Mouse (Mus musculus) lung, postnatal 0 days (tissue): ENCODE results near the gene Ttn. TPM values are rescaled to one million over a fixed set of nuclear protein-coding genes. Genes with fewer than 3 reads are reported as not detected.

Source experiments
- ATAC-seq: fragments of 200-750 bp; cut with Nextera tagmentation; 2 replicates; pipeline ENCODE4 v1.8.0; 2017; ENCODE audit warnings: moderate library complexity
- DNase-seq: peaks from one replicate; pipeline ENCODE4 v3.0.0-alpha.2; 2016; ENCODE audit warnings: low spot score
- H3K27ac ChIP-seq: fragments of 300-500 bp; sonication (generic); 2 replicates; pipeline ENCODE4 v1.5.1; 2014; ENCODE audit warnings: antibody characterized with exemption, mild to moderate bottlenecking, low read length, mixed read lengths
- H3K27me3 ChIP-seq: fragments of 300-500 bp; sonication (generic); replicated peaks from 2 replicates; pipeline ENCODE4 v1.6.1; 2014; ENCODE audit warnings: low read length, mixed read lengths; ENCODE audit not compliant: insufficient read depth
- H3K36me3 ChIP-seq: fragments of 300-500 bp; sonication (generic); 2 replicates; pipeline ENCODE4 v1.6.1; 2014; ENCODE audit warnings: low read length, mixed read lengths; ENCODE audit not compliant: insufficient read depth
- H3K4me1 ChIP-seq: fragments of 300-500 bp; sonication (generic); 2 replicates; pipeline ENCODE4 v1.6.1; 2014; ENCODE audit warnings: antibody characterized with exemption, low read depth, low read length, mixed read lengths; ENCODE audit not compliant: insufficient read depth
- H3K4me2 ChIP-seq: fragments of 300-500 bp; sonication (generic); replicated peaks from 2 replicates; pipeline ENCODE4 v1.6.1; 2014; ENCODE audit warnings: low read depth, mild to moderate bottlenecking, low read length, moderate library complexity, mixed read lengths
- H3K4me3 ChIP-seq: fragments of 300-500 bp; sonication (generic); 2 replicates; pipeline ENCODE4 v1.5.1; 2014; ENCODE audit warnings: low read depth, low read length
- H3K9ac ChIP-seq: fragments of 300-500 bp; sonication (generic); replicated peaks from 2 replicates; pipeline ENCODE4 v1.6.1; 2014; ENCODE audit warnings: low read depth, mild to moderate bottlenecking
- H3K9me3 ChIP-seq: fragments of 300-500 bp; sonication (generic); 2 replicates; pipeline ENCODE4 v1.6.1; 2016; ENCODE audit warnings: low read length, mixed read lengths
- CTCF ChIP-seq: IDR thresholded peaks from 2 replicates; pipeline ENCODE4 v1.5.1; 2016; ENCODE audit warnings: antibody characterized with exemption, mild to moderate bottlenecking
- EP300 ChIP-seq: IDR thresholded peaks from 2 replicates; pipeline ENCODE4 v1.6.1; 2016; ENCODE audit warnings: antibody characterized with exemption, mild to moderate bottlenecking, control low read depth
- WGBS: fragments of 180-500 bp; shearing (Covaris S2); extraction: QIAGEN DNeasy Blood & Tissue Kit; methylation state at CpG from one replicate; pipeline ENCODE4 v1.1.7; 2014; 5-methylcytosine and 5-hydroxymethylcytosine counted together
- polyA plus RNA-seq: library from polyadenylated mRNA; unstranded; fragments of >200 nt; fragmentation: Nextera tagmentation; extraction: Ambion mirVana; gene quantifications from 2 replicates; pipeline ENCODE4 v1.2.1, GENCODE M21; 2015

The Ttn gene
- polyA plus RNA-seq, 1 experiment from 2014 or later: 5.5 TPM

DNA sequence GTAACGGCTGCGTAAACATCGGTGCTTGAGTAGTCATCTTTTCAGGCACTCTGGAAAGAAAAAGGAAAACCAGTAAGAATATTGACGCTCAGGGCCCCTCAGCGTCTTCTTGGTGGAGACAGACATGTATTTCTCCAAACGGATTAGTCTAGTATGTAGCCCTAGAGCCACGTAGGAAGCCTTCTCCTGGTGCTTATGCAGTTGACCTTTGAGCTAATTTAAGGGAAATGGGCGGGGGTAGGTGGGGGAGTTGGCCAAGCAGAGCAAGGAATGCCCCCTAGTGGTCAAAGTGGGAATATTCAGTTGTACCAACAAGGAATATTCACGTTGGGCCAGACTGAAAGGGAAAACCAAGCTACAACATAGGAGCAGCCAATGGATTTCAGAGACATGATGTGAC, 2.2 kb downstream of the Ttn start:
- Histone ChIP-seq H3K4me3 (no peak overlapping the region), H3K9ac (no peak overlapping the region), H3K4me1 (no peaks in the 10 kb centered on the region), H3K27ac (no peak overlapping the region), H3K9me3 (no peaks in the 10 kb centered on the region), H3K36me3 (no peaks in the 10 kb centered on the region), H3K4me2 (no peak overlapping the region), H3K27me3 (no peaks in the 10 kb centered on the region)
- TF ChIP-seq EP300: no peak
- peak; percentile 83 for TF ChIP-seq CTCF
- ATAC-seq: peak; percentile 46; the same call in 1 of the 2 replicates
- peak; percentile 76 for DNase-seq
- 43% methylated on average over 9 of the region's 9 CpGs for WGBS

DNA sequence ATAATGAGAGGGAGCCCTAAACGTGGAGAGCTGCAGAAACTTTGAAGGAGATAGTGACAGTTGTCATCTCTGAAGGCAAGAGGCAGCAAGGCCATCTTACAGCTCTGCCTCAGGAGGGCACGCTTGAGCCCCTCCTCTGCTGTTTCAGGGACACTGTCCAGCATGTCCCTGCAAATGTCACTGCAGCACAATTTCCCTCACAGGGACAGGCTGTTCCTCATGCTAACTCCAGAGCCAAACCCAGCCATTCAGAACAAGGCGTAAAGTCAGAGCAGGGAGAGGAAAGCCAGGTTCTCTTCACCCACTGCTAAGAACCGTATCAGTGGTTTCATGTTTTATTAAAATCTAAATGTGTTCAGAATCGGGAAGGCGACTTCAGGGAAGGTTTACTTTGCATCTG, 4.7 kb downstream of the Ttn start:
- Histone ChIP-seq H3K27ac (no peak overlapping the region), H3K9me3 (no peaks in the 10 kb centered on the region), H3K9ac (no peak overlapping the region), H3K27me3 (no peaks in the 10 kb centered on the region), H3K36me3 (no peaks in the 10 kb centered on the region), H3K4me1 (no peaks in the 10 kb centered on the region), H3K4me3 (no peak overlapping the region), H3K4me2 (no peak overlapping the region)
- no peak for TF ChIP-seq CTCF
- no peak for TF ChIP-seq EP300
- DNase-seq (no peak), ATAC-seq (no peak)
- WGBS: 66% methylated on average over 6 of the region's 6 CpGs

DNA sequence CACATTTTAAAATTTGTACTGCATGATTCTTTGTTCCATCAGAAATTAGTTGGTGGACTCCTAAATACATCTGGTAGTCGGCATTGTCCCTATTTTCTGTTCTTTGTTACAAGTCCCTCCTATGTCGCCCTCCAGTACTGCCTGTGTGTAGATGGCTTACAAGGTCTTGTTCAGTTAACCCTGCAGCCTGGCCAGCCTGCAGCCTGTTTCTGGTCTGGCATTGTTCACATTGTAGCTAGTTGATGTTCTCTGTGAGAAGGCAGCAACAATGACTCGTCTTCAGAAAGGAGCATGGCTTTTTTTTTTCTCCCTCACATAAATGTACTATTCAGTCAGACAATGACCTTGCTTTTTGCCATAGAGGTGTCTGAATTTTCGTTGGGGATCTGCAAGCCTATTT, 10.3 kb downstream of the Ttn start:
- Histone ChIP-seq H3K27me3 (no peaks in the 10 kb centered on the region), H3K4me1 (no peaks in the 10 kb centered on the region), H3K27ac (no peak overlapping the region), H3K36me3 (no peaks in the 10 kb centered on the region), H3K9me3 (no peaks in the 10 kb centered on the region), H3K9ac (no peak overlapping the region), H3K4me2 (no peak overlapping the region), H3K4me3 (no peak overlapping the region)
- DNase-seq (no peak), ATAC-seq (no peak)
- 60% methylated on average over 4 of the region's 4 CpGs for whole genome bisulfite sequencing
- TF ChIP-seq EP300: no peak
- no peak for TF ChIP-seq CTCF

DNA sequence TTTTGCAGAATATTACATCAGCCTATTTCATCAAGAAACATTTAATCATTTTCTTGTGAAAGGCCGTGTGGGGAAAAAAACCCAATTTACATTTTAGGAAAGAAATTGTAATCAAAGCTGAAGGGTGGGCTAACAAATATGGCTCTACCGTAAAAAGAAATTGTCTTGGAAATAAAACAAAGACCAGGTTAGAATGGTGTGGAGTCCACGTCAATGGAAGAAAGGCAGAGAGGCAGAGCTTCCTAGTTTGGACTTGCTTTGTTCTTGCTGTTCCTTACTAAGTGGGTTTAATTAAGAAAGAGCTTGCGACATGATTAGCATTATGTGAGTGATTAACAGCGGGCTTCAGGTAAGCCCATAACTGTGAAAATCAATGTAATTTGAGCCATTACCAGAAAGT, 11.3 kb downstream of the Ttn start:
- WGBS: 65% methylated on average over 5 of the region's 5 CpGs
- no peaks in the 10 kb centered on the region for H3K36me3 ChIP-seq
- no peaks in the 10 kb centered on the region for H3K4me1 ChIP-seq
- TF ChIP-seq EP300: no peak
- H3K9ac ChIP-seq: no peak overlapping the region
- H3K4me2 ChIP-seq: no peak overlapping the region
- no peak overlapping the region for H3K27ac ChIP-seq
- H3K4me3 ChIP-seq: no peak overlapping the region
- no peak for DNase-seq
- no peaks in the 10 kb centered on the region for H3K27me3 ChIP-seq
- ATAC-seq: no peak
- H3K9me3 ChIP-seq: no peaks in the 10 kb centered on the region

DNA sequence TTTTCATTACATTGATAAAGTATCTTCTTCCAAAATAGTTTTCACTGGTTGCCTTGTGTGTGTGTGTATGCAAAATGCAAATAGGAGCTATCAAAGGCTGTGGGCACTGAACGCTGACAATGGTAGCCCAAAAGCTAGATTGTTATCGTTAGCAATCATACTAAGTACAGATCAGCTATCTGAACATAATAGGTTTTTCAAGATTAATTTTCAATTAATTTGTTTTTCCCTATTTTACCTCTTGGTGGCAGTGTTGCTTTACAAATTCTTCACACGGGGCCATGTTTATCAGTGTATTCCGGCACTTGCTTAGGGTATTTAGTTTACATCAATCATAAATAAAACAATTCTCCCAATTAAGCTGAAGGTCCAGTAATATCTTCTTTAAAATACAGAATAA, 11.7 kb downstream of the Ttn start:
- WGBS: 14% methylated on average over 4 of the region's 4 CpGs
- Histone ChIP-seq H3K4me1 (no peaks in the 10 kb centered on the region), H3K36me3 (no peaks in the 10 kb centered on the region), H3K9me3 (no peaks in the 10 kb centered on the region), H3K27ac (no peak overlapping the region), H3K27me3 (no peaks in the 10 kb centered on the region), H3K9ac (no peak overlapping the region), H3K4me2 (no peak overlapping the region), H3K4me3 (no peak overlapping the region)
- TF ChIP-seq CTCF (peak; percentile 58), EP300 (no peak)
- ATAC-seq (no peak), DNase-seq (peak; percentile 57)

DNA sequence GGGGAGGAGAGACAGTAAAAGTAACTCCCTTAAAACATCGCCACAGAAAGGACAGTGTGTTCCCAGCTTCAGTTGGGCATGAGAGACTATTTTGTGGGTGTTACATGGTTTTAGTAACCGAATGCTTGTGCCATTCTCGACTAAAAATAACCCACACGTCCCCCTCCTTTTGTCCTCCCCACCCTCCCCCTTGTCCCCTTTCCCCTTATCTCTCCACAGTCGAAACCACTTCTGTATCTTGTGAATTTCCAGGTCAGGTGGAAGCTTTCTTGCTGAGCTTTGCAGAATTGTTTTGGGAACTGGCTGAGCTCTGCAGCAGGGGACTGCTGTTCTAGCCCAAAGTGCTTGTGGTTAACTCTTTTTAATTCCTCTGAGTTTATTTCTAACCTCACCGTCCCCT, 12.1 kb downstream of the Ttn start:
- Histone ChIP-seq H3K27me3 (no peaks in the 10 kb centered on the region), H3K36me3 (no peaks in the 10 kb centered on the region), H3K4me1 (no peaks in the 10 kb centered on the region), H3K4me3 (no peak overlapping the region), H3K4me2 (no peak overlapping the region), H3K9ac (no peak overlapping the region), H3K9me3 (no peaks in the 10 kb centered on the region), H3K27ac (no peak overlapping the region)
- TF ChIP-seq EP300: no peak
- TF ChIP-seq CTCF: no peak
- WGBS: 44% methylated on average over 6 of the region's 6 CpGs
- DNase-seq (no peak), ATAC-seq (no peak)

DNA sequence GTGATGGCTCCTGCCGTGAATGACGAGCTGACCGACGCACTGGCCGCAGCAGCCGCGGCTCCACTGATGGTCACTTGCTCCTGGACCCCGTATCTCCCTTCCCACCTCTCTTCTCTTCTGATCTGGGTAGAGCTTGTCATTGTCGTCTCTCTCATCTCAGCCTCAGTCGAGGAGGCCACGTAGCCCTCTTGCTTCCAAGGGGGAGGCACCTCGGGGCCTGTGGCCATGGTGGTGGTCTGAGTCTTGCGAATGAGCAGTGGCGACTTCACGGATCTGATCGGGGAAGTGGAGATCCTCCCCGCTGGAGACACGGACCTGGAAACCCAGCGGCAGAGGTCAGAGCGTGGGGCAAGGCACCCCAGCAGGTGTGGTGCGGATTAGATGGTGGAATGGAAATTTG, 12.7 kb downstream of the Ttn start:
- H3K27me3 ChIP-seq: no peaks in the 10 kb centered on the region
- H3K4me2 ChIP-seq: no peak overlapping the region
- no peaks in the 10 kb centered on the region for H3K9me3 ChIP-seq
- no peak overlapping the region for H3K9ac ChIP-seq
- no peaks in the 10 kb centered on the region for H3K4me1 ChIP-seq
- no peak overlapping the region for H3K4me3 ChIP-seq
- 74% methylated on average over 21 of the region's 21 CpGs for WGBS
- no peaks in the 10 kb centered on the region for H3K36me3 ChIP-seq
- no peak for TF ChIP-seq EP300
- no peak for TF ChIP-seq CTCF
- no peak for DNase-seq
- no peak for ATAC-seq
- H3K27ac ChIP-seq: no peak overlapping the region
